Mouse (Mus musculus) ES-E14 (cell line): ENCODE data around the gene Ptdss2.

ENCODE experiments used
- CHD2 ChIP-seq: IDR thresholded peaks from 2 replicates; pipeline ENCODE4 v1.6.1; 2014; ENCODE audit warnings: mild to moderate bottlenecking, low read depth, low read length, inconsistent platforms
- HCFC1 ChIP-seq: IDR thresholded peaks from 2 replicates; pipeline ENCODE4 v1.6.1; 2012; ENCODE audit warnings: low read length, inconsistent platforms, borderline replicate concordance; ENCODE audit not compliant: insufficient read depth
- MAFK ChIP-seq: IDR thresholded peaks from 2 replicates; pipeline ENCODE4 v1.6.1; 2014; ENCODE audit warnings: mild to moderate bottlenecking, low read depth, low read length, inconsistent platforms; ENCODE audit not compliant: insufficient read depth
- ZC3H11A ChIP-seq: IDR thresholded peaks from 2 replicates; pipeline ENCODE4 v1.6.1; 2012; ENCODE audit warnings: low read depth, mild to moderate bottlenecking, inconsistent platforms, low read length, borderline replicate concordance
- ZNF384 ChIP-seq: IDR thresholded peaks from 2 replicates; pipeline ENCODE4 v1.6.1; 2012; ENCODE audit warnings: low read depth, low read length, inconsistent platforms

DNA sequence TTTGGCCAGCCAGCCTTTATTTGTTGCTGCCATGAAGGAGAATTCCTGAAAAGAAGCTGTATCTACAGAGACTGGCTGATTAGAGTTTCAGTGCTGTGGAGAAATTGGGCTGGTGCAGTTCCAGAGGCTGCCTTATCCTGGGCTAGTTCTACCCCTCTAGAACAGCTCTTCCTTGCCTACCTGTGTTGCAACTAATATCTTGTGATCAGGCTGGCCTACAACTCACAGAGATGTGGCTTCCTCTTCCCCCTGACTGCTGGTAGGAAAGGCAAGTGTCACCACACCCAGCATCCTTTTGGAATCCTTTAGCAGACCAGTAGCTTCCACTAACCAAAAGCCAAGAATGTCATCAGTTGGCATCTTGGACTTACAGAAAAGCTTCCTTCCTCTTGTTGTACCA is 47.7 kb downstream of the Ptdss2 start:
- TF ChIP-seq MAFK (no peak), ZC3H11A (no peak), ZNF384 (no peak), HCFC1 (no peak), CHD2 (no peak)
